Mouse (Mus musculus) megakaryocyte, embryonic 14.5 days (primary cell): ENCODE data around the gene E130218I03Rik.

Experiments
- FLI1 ChIP-seq: IDR thresholded peaks from 2 replicates; pipeline ENCODE4 v1.6.1; 2012; ENCODE audit warnings: low read length, inconsistent platforms, mixed read lengths
- GATA1 ChIP-seq: IDR thresholded peaks from 3 replicates; pipeline ENCODE4 v1.6.1; 2012; ENCODE audit warnings: mixed read lengths, low read length, inconsistent platforms, borderline replicate concordance

GRCm38 (mm10) chr4:134250930-134251240 is 7.4 kb downstream of the E130218I03Rik start:
- TF ChIP-seq GATA1 (no peak), FLI1 (no peak)
